Mouse (Mus musculus) brain, embryonic 14.5 days (tissue): ENCODE measurements around the gene Vav2.

Experiments used
- CTCF ChIP-seq: fragments of 200-500 bp; IDR thresholded peaks from 2 replicates; pipeline ENCODE4 v1.5.1; 2012; ENCODE audit warnings: inconsistent platforms, mild to moderate bottlenecking, moderate library complexity, borderline replicate concordance; ENCODE audit not compliant: insufficient read depth, insufficient read length; ENCODE audit errors: extremely low read depth
- POLR2A ChIP-seq: fragments of 200-500 bp; IDR thresholded peaks from 2 replicates; pipeline ENCODE4 v1.6.1; 2012; ENCODE audit warnings: mild to moderate bottlenecking, inconsistent platforms, borderline replicate concordance; ENCODE audit not compliant: poor library complexity, insufficient read depth, insufficient read length, severe bottlenecking; ENCODE audit errors: extremely low read depth

- TF ChIP-seq POLR2A (no peak), CTCF (no peak)
Observed at GRCm38 (mm10) chr2:27286971-27287710, 139.7 kb downstream of the Vav2 start.
